Mouse (Mus musculus) CD4-positive, CD25-positive, alpha-beta regulatory T cell, adult 2 months (primary cell): Measurements from ENCODE around the gene Ech1.
A peak's percentile ranks its signal among the peaks of the same experiment; 100 is the strongest.

Experiments used
- DNase-seq: peaks from one replicate; pipeline ENCODE4 v3.0.0-alpha.2; 2012; ENCODE audit warnings: low read depth, low spot score

Ech1 gene

GRCm38 (mm10) chr7:28802846-28803588, 22.0 kb upstream of the Ech1 start:
- DNase-seq, result no peak

GRCm38 (mm10) chr7:28803756-28804155, 21.3 kb upstream of the Ech1 start:
- no peak for DNase-seq

GRCm38 (mm10) chr7:28806869-28807268, 18.1 kb upstream of the Ech1 start:
- DNase-seq, result peak; percentile 77

GRCm38 (mm10) chr7:28807641-28808220, 17.3 kb upstream of the Ech1 start:
- no peak for DNase-seq

GRCm38 (mm10) chr7:28808221-28808941, 16.6 kb upstream of the Ech1 start, which contains the start of gene Hnrnpl:
TSS of gene Hnrnpl (plus strand) at chr7:28808541.
- peak; percentile 82 for DNase-seq

- peak; percentile 97 for DNase-seq
These were observed 16.0 kb upstream of the Ech1 start for GRCm38 (mm10) chr7:28808957-28809393.

GRCm38 (mm10) chr7:28809401-28810089, 15.5 kb upstream of the Ech1 start:
- peak; percentile 88 for DNase-seq

GRCm38 (mm10) chr7:28810107-28811066, 14.6 kb upstream of the Ech1 start:
- DNase-seq, result peak; percentile 97

- DNase-seq, result peak; percentile 97
These were observed 13.8 kb upstream of the Ech1 start for GRCm38 (mm10) chr7:28811228-28811627.

- no peak for DNase-seq
These were observed 13.3 kb upstream of the Ech1 start for GRCm38 (mm10) chr7:28811640-28812275.

- DNase-seq, result no peak
These were observed 12.6 kb upstream of the Ech1 start for GRCm38 (mm10) chr7:28812436-28812835.

GRCm38 (mm10) chr7:28812949-28813348, 12.1 kb upstream of the Ech1 start:
- DNase-seq, result peak; percentile 54

GRCm38 (mm10) chr7:28814306-28815034, 10.5 kb upstream of the Ech1 start:
- no peak for DNase-seq

GRCm38 (mm10) chr7:28815230-28815629, 9.8 kb upstream of the Ech1 start:
- no peak for DNase-seq

GRCm38 (mm10) chr7:28816201-28816600, 8.8 kb upstream of the Ech1 start:
- no peak for DNase-seq

- DNase-seq, result no peak
These were observed 8.1 kb upstream of the Ech1 start for GRCm38 (mm10) chr7:28816920-28817319.

GRCm38 (mm10) chr7:28817524-28817923, 7.5 kb upstream of the Ech1 start:
- DNase-seq, result no peak

GRCm38 (mm10) chr7:28817957-28818356, 7.1 kb upstream of the Ech1 start:
- no peak for DNase-seq

GRCm38 (mm10) chr7:28818436-28818835, 6.6 kb upstream of the Ech1 start:
- DNase-seq, result no peak
